Mouse (Mus musculus): ENCODE results near the gene Pramel1. TPM values are rescaled to one million over a fixed set of nuclear protein-coding genes. Genes with fewer than 3 reads are reported as not detected.
"Not testable (repeated sequence)": the region's sequence is repeated elsewhere in the genome, so short reads cannot be mapped to it uniquely, and the experiment has no call there.

The Pramel1 gene
- polyA plus RNA-seq (2012; ENCODE audit: insufficient read depth, insufficient read length, missing spikeins): not detected in 2 replicates

GRCm38 (mm10) chr4:143394181-143394580 is at the start of gene Pramel1:
Gene Pramel1, plus strand, starts transcription at chr4:143394428.
- Histone ChIP-seq H3K4me3 (ENCODE audit: insufficient read depth, low read depth, low read length) (no peak within 1 kb of the TSS), H3K27ac (replicated peaks; ENCODE audit: low read depth, low read length) (no peak within 1 kb of the TSS), H3K4me1 (ENCODE audit: control insufficient read depth, insufficient read depth, insufficient read length, low read length) (no peaks in the 10 kb centered on the region)

- not testable (repeated sequence) for H3K4me1 ChIP-seq (ENCODE audit: control insufficient read depth, insufficient read depth, insufficient read length, low read length); H3K27ac ChIP-seq (replicated peaks; ENCODE audit: low read depth, low read length); H3K4me3 ChIP-seq (ENCODE audit: insufficient read depth, low read depth, low read length)
Observed at GRCm38 (mm10) chr4:143345491-143345890, 48.7 kb upstream of the Pramel1 start.

- H3K4me1 ChIP-seq (ENCODE audit: control insufficient read depth, insufficient read depth, insufficient read length, low read length): no peaks in the 10 kb centered on the region
- no peak overlapping the region for H3K27ac ChIP-seq (replicated peaks; ENCODE audit: low read depth, low read length)
- H3K4me3 ChIP-seq (ENCODE audit: insufficient read depth, low read depth, low read length): no peak overlapping the region
Observed at GRCm38 (mm10) chr4:143348678-143349077, 45.5 kb upstream of the Pramel1 start.

- Histone ChIP-seq H3K4me3 (ENCODE audit: insufficient read depth, low read depth, low read length) (peak within 1 kb of the TSS; percentile 12; the same call in 1 of the 2 replicates), H3K27ac (replicated peaks; ENCODE audit: low read depth, low read length) (no peak within 1 kb of the TSS), H3K4me1 (ENCODE audit: control insufficient read depth, insufficient read depth, insufficient read length, low read length) (no peaks in the 10 kb centered on the region)
Observed at GRCm38 (mm10) chr4:143349484-143349906, 44.7 kb upstream of the Pramel1 start, which contains the start of gene Lrrc38. Gene Lrrc38, plus strand, starts transcription at chr4:143349757.

GRCm38 (mm10) chr4:143350047-143351015 is 43.9 kb upstream of the Pramel1 start:
- Histone ChIP-seq H3K4me3 (ENCODE audit: insufficient read depth, low read depth, low read length) (peak overlapping the region; percentile 12; the same call in 1 of the 2 replicates), H3K4me1 (ENCODE audit: control insufficient read depth, insufficient read depth, insufficient read length, low read length) (no peaks in the 10 kb centered on the region), H3K27ac (replicated peaks; ENCODE audit: low read depth, low read length) (no peak overlapping the region)

- no peak overlapping the region for H3K4me3 ChIP-seq (ENCODE audit: insufficient read depth, low read depth, low read length)
- no peak overlapping the region for H3K27ac ChIP-seq (replicated peaks; ENCODE audit: low read depth, low read length)
Observed at GRCm38 (mm10) chr4:143352301-143352700, 41.9 kb upstream of the Pramel1 start.

GRCm38 (mm10) chr4:143361520-143361919 is 32.7 kb upstream of the Pramel1 start:
- Histone ChIP-seq H3K27ac (replicated peaks; ENCODE audit: low read depth, low read length) (no peak overlapping the region), H3K4me3 (ENCODE audit: insufficient read depth, low read depth, low read length) (no peak overlapping the region), H3K4me1 (ENCODE audit: control insufficient read depth, insufficient read depth, insufficient read length, low read length) (no peaks in the 10 kb centered on the region)

More at GRCm38 (mm10) chr4:143352301-143352700, 41.9 kb upstream of the Pramel1 start:
- no peaks in the 10 kb centered on the region for H3K4me1 ChIP-seq (ENCODE audit: control insufficient read depth, insufficient read depth, insufficient read length, low read length)

GRCm38 (mm10) chr4:143366415-143367041 is 27.7 kb upstream of the Pramel1 start:
- Histone ChIP-seq H3K27ac (replicated peaks; ENCODE audit: low read depth, low read length) (no peak overlapping the region), H3K4me1 (ENCODE audit: control insufficient read depth, insufficient read depth, insufficient read length, low read length) (no peaks in the 10 kb centered on the region), H3K4me3 (ENCODE audit: insufficient read depth, low read depth, low read length) (no peak overlapping the region)

- Histone ChIP-seq H3K4me3 (ENCODE audit: insufficient read depth, low read depth, low read length) (no peak overlapping the region), H3K27ac (replicated peaks; ENCODE audit: low read depth, low read length) (no peak overlapping the region), H3K4me1 (ENCODE audit: control insufficient read depth, insufficient read depth, insufficient read length, low read length) (no peaks in the 10 kb centered on the region)
Observed at GRCm38 (mm10) chr4:143379480-143379879, 14.7 kb upstream of the Pramel1 start.

GRCm38 (mm10) chr4:143379931-143380715 is 14.1 kb upstream of the Pramel1 start:
- Histone ChIP-seq H3K4me3 (ENCODE audit: insufficient read depth, low read depth, low read length) (no peak overlapping the region), H3K27ac (replicated peaks; ENCODE audit: low read depth, low read length) (no peak overlapping the region), H3K4me1 (ENCODE audit: control insufficient read depth, insufficient read depth, insufficient read length, low read length) (no peaks in the 10 kb centered on the region)

GRCm38 (mm10) chr4:143380716-143381004 is 13.6 kb upstream of the Pramel1 start:
- Histone ChIP-seq H3K4me3 (ENCODE audit: insufficient read depth, low read depth, low read length) (no peak overlapping the region), H3K27ac (replicated peaks; ENCODE audit: low read depth, low read length) (no peak overlapping the region), H3K4me1 (ENCODE audit: control insufficient read depth, insufficient read depth, insufficient read length, low read length) (no peaks in the 10 kb centered on the region)

GRCm38 (mm10) chr4:143382163-143382562 is 12.1 kb upstream of the Pramel1 start:
- H3K4me1 ChIP-seq (ENCODE audit: control insufficient read depth, insufficient read depth, insufficient read length, low read length): no peaks in the 10 kb centered on the region
- H3K27ac ChIP-seq (replicated peaks; ENCODE audit: low read depth, low read length): no peak overlapping the region
- no peak overlapping the region for H3K4me3 ChIP-seq (ENCODE audit: insufficient read depth, low read depth, low read length)

GRCm38 (mm10) chr4:143383646-143384045 is 10.6 kb upstream of the Pramel1 start:
- H3K4me3 ChIP-seq (ENCODE audit: insufficient read depth, low read depth, low read length): no peak overlapping the region
- H3K27ac ChIP-seq (replicated peaks; ENCODE audit: low read depth, low read length): no peak overlapping the region
- no peaks in the 10 kb centered on the region for H3K4me1 ChIP-seq (ENCODE audit: control insufficient read depth, insufficient read depth, insufficient read length, low read length)

- no peak overlapping the region for H3K27ac ChIP-seq (replicated peaks; ENCODE audit: low read depth, low read length)
- peak overlapping the region; percentile 18 for H3K4me3 ChIP-seq (ENCODE audit: insufficient read depth, low read depth, low read length)
- no peaks in the 10 kb centered on the region for H3K4me1 ChIP-seq (ENCODE audit: control insufficient read depth, insufficient read depth, insufficient read length, low read length)
Observed at GRCm38 (mm10) chr4:143388955-143389702, 5.1 kb upstream of the Pramel1 start.
